In the genomic region with DNA sequence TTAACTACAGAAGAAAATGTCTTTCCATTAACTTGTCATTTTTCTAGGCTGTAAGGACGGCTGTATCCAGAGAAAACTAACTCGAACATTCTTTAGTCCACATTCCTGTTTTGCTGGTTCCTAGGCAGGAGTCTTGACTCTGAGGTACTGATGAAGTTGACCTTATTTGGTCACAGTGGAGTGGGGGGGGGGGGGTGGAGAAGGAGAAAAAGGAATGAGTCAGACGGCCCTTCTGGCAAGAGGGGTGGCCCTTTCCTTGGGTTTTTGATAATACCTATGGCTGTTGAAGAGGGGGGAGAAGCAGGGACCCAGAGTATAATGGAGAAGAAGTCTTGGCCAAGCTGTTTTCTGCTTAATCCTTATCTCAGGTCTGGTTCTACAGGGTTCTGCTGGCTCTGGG, we compare ENCODE assay signal across 12 mouse cellular contexts.
"Had no signal": no experiment of that assay in that cellular context is flagged by ENCODE, and none has a peak within 500 bp of the region (broad histone marks: within the 10 kb centered on the region; RNA-seq: fewer than 3 reads in every experiment).

No protein-coding gene starts in this region.

- H3K27ac ChIP-seq: kidney, embryonic 15.5 days; limb, embryonic 13.5 days; liver, embryonic 12.5 days; liver, embryonic 15.5 days; lung, embryonic 15.5 days; macrophage; midbrain, embryonic 13.5 days had no signal

- H3K27me3 ChIP-seq: liver, embryonic 12.5 days had no signal

- H3K9ac ChIP-seq: kidney, embryonic 15.5 days; limb, embryonic 13.5 days; liver, embryonic 12.5 days; liver, embryonic 15.5 days; lung, embryonic 15.5 days; midbrain, embryonic 13.5 days had no signal

- H3K36me3 ChIP-seq: kidney, embryonic 15.5 days; limb, embryonic 10.5 days; limb, embryonic 13.5 days; liver, embryonic 12.5 days; liver, embryonic 15.5 days; lung, embryonic 15.5 days; midbrain, embryonic 13.5 days had no signal

- DNase-seq: kidney, adult 8-10 months; lung, adult 18-20 months; thymus, adult 18-20 months; thymus, postnatal 36 days had no signal

- H3K9me3 ChIP-seq: kidney, embryonic 15.5 days; limb, embryonic 10.5 days; limb, embryonic 13.5 days; liver, embryonic 12.5 days; liver, embryonic 15.5 days; lung, embryonic 15.5 days; midbrain, embryonic 13.5 days had no signal

- H3K4me3 ChIP-seq: kidney, embryonic 15.5 days; limb, embryonic 10.5 days; liver, embryonic 12.5 days; liver, embryonic 15.5 days; lung, embryonic 15.5 days had no signal
